Comparison of ENCODE assay signal across 8 mouse cellular contexts in the genomic region with DNA sequence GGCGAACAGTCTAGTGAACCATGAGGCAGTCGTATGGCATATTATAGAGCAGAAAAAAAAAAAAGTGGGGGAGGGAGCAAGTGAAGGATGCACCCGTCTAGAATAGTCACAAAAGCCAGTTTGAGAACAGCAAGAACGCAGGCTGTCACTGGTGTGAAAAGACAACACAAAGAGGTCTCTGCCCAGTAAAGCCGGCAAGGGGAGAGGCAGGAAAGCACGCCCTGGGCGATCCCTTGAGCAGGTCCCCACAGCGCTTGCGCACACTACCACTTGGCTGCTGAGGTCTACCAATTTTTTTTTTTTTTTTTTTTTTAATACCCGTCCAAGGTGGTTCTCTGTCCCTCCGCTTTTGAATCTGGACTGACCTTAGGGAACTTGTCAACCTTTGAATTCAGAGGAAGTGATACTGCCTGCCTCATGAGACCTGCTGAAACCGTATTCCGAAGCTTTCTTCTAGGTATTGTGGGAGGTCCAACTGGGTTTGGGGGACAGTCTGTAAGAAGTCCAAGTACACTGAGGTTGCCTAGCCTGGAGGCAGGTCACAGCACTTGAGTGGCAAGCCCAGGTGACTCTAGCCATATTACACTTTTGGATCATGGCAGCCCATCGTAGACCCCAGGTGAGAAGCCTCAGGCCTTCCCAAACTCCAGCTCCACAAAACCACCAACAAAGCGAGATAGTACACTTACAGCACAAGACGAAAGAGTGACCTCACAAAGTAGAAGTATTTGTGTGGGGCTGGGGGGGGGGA.
DNase-seq lines count a peak whose midpoint lies in the region; ATAC-seq and TF ChIP-seq lines count a peak whose summit lies in the region.

No protein-coding gene starts in this region.

- peak overlapping the region; percentile 86 for H3K9ac ChIP-seq in liver, adult 2 months (ENCODE audit: low read depth, low read length)
- peak overlapping the region; percentile 82 for H3K9ac ChIP-seq in heart, embryonic 13.5 days
- H3K9ac ChIP-seq in midbrain, embryonic 13.5 days (replicated peaks) = peak overlapping the region; percentile 77

- DNase-seq in liver, adult 2 months (ENCODE audit: extremely low read depth, low read depth, low spot score) = no peak
- no peak for DNase-seq in liver
- DNase-seq in cerebellum, adult 9-10 months = peak; percentile 77
- DNase-seq in kidney, postnatal 4 days = peak; percentile 47 to 63
- no peak for DNase-seq in testis, postnatal 10 days (ENCODE audit: low spot score)

- no peak for TF ChIP-seq POLR2A in liver, adult 2 months (IDR thresholded peaks at IDR 0.05; ENCODE audit: extremely low read depth, insufficient read depth, low read length)

- WGBS in liver, adult 2 months = 60% methylated on average over 16 of the region's 16 CpGs
- WGBS in heart, embryonic 13.5 days = 28% methylated on average over 16 of the region's 16 CpGs
- 22% methylated on average over 16 of the region's 16 CpGs for WGBS in midbrain, embryonic 13.5 days

- H3K9me3 ChIP-seq in heart, embryonic 13.5 days = no peaks in the 10 kb centered on the region
- no peaks in the 10 kb centered on the region for H3K9me3 ChIP-seq in midbrain, embryonic 13.5 days

- no peak overlapping the region for H3K27ac ChIP-seq in liver, adult 2 months (replicated peaks; ENCODE audit: insufficient read depth, low read depth, low read length)
- H3K27ac ChIP-seq in heart, embryonic 13.5 days (replicated peaks) = 0 out of 2 replicates have a peak overlapping the region, but pooled peaks have one; percentile 5
- peak overlapping the region; percentile 85 for H3K27ac ChIP-seq in midbrain, embryonic 13.5 days

- no peak for TF ChIP-seq CTCF in liver, adult 2 months (IDR thresholded peaks at IDR 0.05; ENCODE audit: low read depth, low read length)

- no peaks in the 10 kb centered on the region for H3K79me2 ChIP-seq in liver, adult 2 months (ENCODE audit: control insufficient read depth, insufficient read depth, low read length)

- peak overlapping the region; percentile 91 for H3K4me2 ChIP-seq in heart, embryonic 13.5 days
- peak overlapping the region; percentile 79 for H3K4me2 ChIP-seq in midbrain, embryonic 13.5 days (replicated peaks)

- ATAC-seq in heart, embryonic 13.5 days (ENCODE audit: extremely low read depth, insufficient number of reproducible peaks, low FRiP score, low TSS enrichment) = no peak
- ATAC-seq in midbrain, embryonic 13.5 days = peak; percentile 34; the same call in 1 of the 2 replicates
- ATAC-seq in erythroblast, adult 5-6 weeks (replicated peaks; ENCODE audit: low FRiP score, poor library complexity, severe bottlenecking) = no peak

- H3K4me3 ChIP-seq in liver, adult 2 months (ENCODE audit: insufficient read depth, low read depth, low read length) = no peak overlapping the region
- peak overlapping the region; percentile 56 for H3K4me3 ChIP-seq in heart, embryonic 13.5 days
- peak overlapping the region; percentile 46 for H3K4me3 ChIP-seq in midbrain, embryonic 13.5 days (replicated peaks)

- H3K36me3 ChIP-seq in liver, adult 2 months (ENCODE audit: control insufficient read depth, insufficient read depth, low read length) = no peaks in the 10 kb centered on the region
- no peaks in the 10 kb centered on the region for H3K36me3 ChIP-seq in heart, embryonic 13.5 days
- no peaks in the 10 kb centered on the region for H3K36me3 ChIP-seq in midbrain, embryonic 13.5 days

- H3K4me1 ChIP-seq in liver, adult 2 months (ENCODE audit: control insufficient read depth, insufficient read depth, low read length) = peaks cover 18% of the 10 kb centered on the region
- H3K4me1 ChIP-seq in heart, embryonic 13.5 days = peaks cover 25% of the 10 kb centered on the region
- H3K4me1 ChIP-seq in midbrain, embryonic 13.5 days (replicated peaks) = peaks cover 29% of the 10 kb centered on the region

- H3K27me3 ChIP-seq in liver, adult 2 months (ENCODE audit: control insufficient read depth, insufficient read depth, low read length) = no peaks in the 10 kb centered on the region
- H3K27me3 ChIP-seq in heart, embryonic 13.5 days (replicated peaks) = peaks cover 25% of the 10 kb centered on the region
- H3K27me3 ChIP-seq in midbrain, embryonic 13.5 days = no peaks in the 10 kb centered on the region

Comparison
In these comparisons a context has a peak if more than half of its experiments do, and no peak if none do; other contexts are left out.
1. DNase-seq: peak in cerebellum, adult 9-10 months (single experiment) and kidney, postnatal 4 days (2 of 2); none in liver, adult 2 months (single experiment), liver (single experiment) and testis, postnatal 10 days (single experiment).
2. Peak in every context shown above with its lines, with median percentiles within 50 percentile points of each other: H3K9ac ChIP-seq.